ENCODE assay signal across 9 mouse cellular contexts in the genomic region with DNA sequence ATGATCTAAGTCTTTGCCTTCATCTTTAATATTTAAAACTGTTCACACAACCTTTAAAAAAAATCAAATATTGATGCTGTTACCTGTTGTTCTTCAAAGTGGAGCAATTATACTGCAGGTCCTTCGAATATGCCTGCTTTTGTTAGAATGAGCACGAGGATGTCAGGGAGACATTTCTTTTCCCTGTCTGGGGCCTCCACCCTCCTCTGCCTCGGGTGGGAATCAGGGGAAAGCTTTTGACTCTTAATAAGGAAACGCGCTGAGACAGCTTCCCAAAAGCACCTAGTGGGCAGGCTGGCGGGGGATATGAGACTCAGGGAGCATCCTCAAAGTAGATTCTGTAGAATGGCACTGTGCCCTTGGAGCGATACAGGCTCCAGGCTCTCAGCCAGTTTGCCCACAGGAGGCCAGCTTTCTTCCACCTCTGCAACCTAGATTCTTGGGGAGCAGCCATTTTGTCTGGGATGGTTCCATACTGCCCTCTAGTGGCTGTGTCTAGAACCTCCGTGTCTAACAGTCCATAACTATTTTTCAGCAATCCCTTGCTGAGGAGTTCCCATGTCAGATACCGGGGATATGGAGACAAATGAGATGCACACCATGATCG.
DNase-seq lines count a peak whose midpoint lies in the region; ATAC-seq lines count a peak whose summit lies in the region.
"Had no signal": no experiment of that assay in that cellular context is flagged by ENCODE, and none has a peak within 500 bp of the region (broad histone marks: within the 10 kb centered on the region; RNA-seq: fewer than 3 reads in every experiment).

No protein-coding gene starts in this region.

- H3K4me2 ChIP-seq in forebrain, embryonic 16.5 days (ENCODE audit: low read length): peak overlapping the region; percentile 42
- no peak overlapping the region for H3K4me2 ChIP-seq in hindbrain, embryonic 11.5 days (replicated peaks; ENCODE audit: low read depth, low read length)
- H3K4me2 ChIP-seq: liver, embryonic 15.5 days had no signal

- H3K4me1 ChIP-seq in forebrain, embryonic 16.5 days (replicated peaks; ENCODE audit: control insufficient read depth, insufficient read depth, low read length): peaks cover 3% of the 10 kb centered on the region; the same call in 1 of the 2 replicates
- H3K4me1 ChIP-seq in hindbrain, embryonic 11.5 days (replicated peaks; ENCODE audit: control insufficient read depth, insufficient read depth, low read length): no peaks in the 10 kb centered on the region
- H3K4me1 ChIP-seq: liver, embryonic 15.5 days had no signal

- no peak overlapping the region for H3K9ac ChIP-seq in forebrain, embryonic 16.5 days (replicated peaks; ENCODE audit: low read depth, low read length)
- no peak overlapping the region for H3K9ac ChIP-seq in hindbrain, embryonic 11.5 days (ENCODE audit: low read depth, low read length)
- H3K9ac ChIP-seq: liver, embryonic 15.5 days had no signal

- H3K36me3 ChIP-seq in forebrain, embryonic 16.5 days (ENCODE audit: control insufficient read depth, insufficient read depth): no peaks in the 10 kb centered on the region
- H3K36me3 ChIP-seq in hindbrain, embryonic 11.5 days (ENCODE audit: control insufficient read depth, insufficient read depth, low read length): no peaks in the 10 kb centered on the region
- H3K36me3 ChIP-seq: liver, embryonic 15.5 days had no signal

- H3K4me3 ChIP-seq in forebrain, embryonic 16.5 days (replicated peaks; ENCODE audit: low read length): peak overlapping the region; percentile 27
- H3K4me3 ChIP-seq in hindbrain, embryonic 11.5 days (ENCODE audit: low read depth, low read length): no peak overlapping the region
- H3K4me3 ChIP-seq: liver, embryonic 15.5 days had no signal

- peak; percentile 78 for DNase-seq in R1 (ENCODE audit: low read depth, low spot score)
- DNase-seq in cerebellum, adult 11-12 months: peak; percentile 97
- DNase-seq in hindbrain, embryonic 11.5 days (ENCODE audit: low spot score): peak; percentile 85
- peak; percentile 79 to 92 for DNase-seq in layer of hippocampus, postnatal 14 days (ENCODE audit: low spot score in 2 of 2)
- DNase-seq in right cerebral cortex, postnatal 25 days: peak; percentile 76

- 17% methylated on average over 10 of the region's 10 CpGs for WGBS in forebrain, embryonic 16.5 days
- 44% methylated on average over 10 of the region's 10 CpGs for WGBS in hindbrain, embryonic 11.5 days

- no peaks in the 10 kb centered on the region for H3K9me3 ChIP-seq in forebrain, embryonic 16.5 days (ENCODE audit: control insufficient read depth, low read length)
- no peaks in the 10 kb centered on the region for H3K9me3 ChIP-seq in hindbrain, embryonic 11.5 days (ENCODE audit: control insufficient read depth, low read length)
- H3K9me3 ChIP-seq: liver, embryonic 15.5 days had no signal

- 0 out of 2 replicates have a peak, but pooled peaks cover 2% of the 10 kb centered on the region for H3K27me3 ChIP-seq in forebrain, embryonic 16.5 days (replicated peaks; ENCODE audit: control insufficient read depth, insufficient read depth, low read length)
- no peaks in the 10 kb centered on the region for H3K27me3 ChIP-seq in hindbrain, embryonic 11.5 days (ENCODE audit: control insufficient read depth, insufficient read depth, low read length)
- H3K27me3 ChIP-seq: liver, embryonic 15.5 days had no signal

- H3K27ac ChIP-seq in forebrain, embryonic 16.5 days (ENCODE audit: low read length): no peak overlapping the region
- no peak overlapping the region for H3K27ac ChIP-seq in hindbrain, embryonic 11.5 days (ENCODE audit: low read depth, low read length)
- H3K27ac ChIP-seq: liver, embryonic 15.5 days had no signal

- ATAC-seq in forebrain, embryonic 16.5 days: peak; percentile 83
- ATAC-seq in hindbrain, embryonic 11.5 days (ENCODE audit: low FRiP score): peak; percentile 72
- peak; percentile 63 for ATAC-seq in megakaryocyte, adult 5-6 weeks (ENCODE audit: poor library complexity, severe bottlenecking)
- ATAC-seq in erythroblast, adult 5-6 weeks (replicated peaks; ENCODE audit: low FRiP score, poor library complexity, severe bottlenecking): no peak
